Mouse (Mus musculus) embryonic facial prominence, embryonic 14.5 days (tissue): ENCODE measurements at regions not wholly inside any gene's neighbourhood (a gene's known extent, or its start where the extent isn't known, plus 50 kb on each side); places are given as distances from the start of the nearest gene placed in this dataset.

Experiments
- ATAC-seq: fragments of 200-750 bp; cut with Nextera tagmentation; 2 replicates; pipeline ENCODE4 v1.8.0; 2017; ENCODE audit warnings: low read depth, moderate number of reproducible peaks, moderate TSS enrichment
- DNase-seq: peaks from one replicate; pipeline ENCODE4 v3.0.0-alpha.2; 2015; ENCODE audit warnings: low spot score
- H3K27ac ChIP-seq: fragments of 300-500 bp; sonication (generic); replicated peaks from 2 replicates; pipeline ENCODE4 v1.5.1; 2014; ENCODE audit warnings: low read depth, mild to moderate bottlenecking, low read length, moderate library complexity
- H3K27me3 ChIP-seq: fragments of 300-500 bp; sonication (generic); replicated peaks from 2 replicates; pipeline ENCODE4 v1.6.1; 2014; ENCODE audit warnings: low read length; ENCODE audit not compliant: control insufficient read depth, insufficient read depth
- H3K36me3 ChIP-seq: fragments of 300-500 bp; sonication (generic); 2 replicates; pipeline ENCODE4 v1.6.1; 2014; ENCODE audit warnings: low read length, mixed read lengths; ENCODE audit not compliant: control insufficient read depth, insufficient read depth
- H3K4me1 ChIP-seq: fragments of 300-500 bp; sonication (generic); 2 replicates; pipeline ENCODE4 v1.6.1; 2014; ENCODE audit warnings: antibody characterized with exemption, low read length; ENCODE audit not compliant: control insufficient read depth, insufficient read depth
- H3K4me2 ChIP-seq: fragments of 300-500 bp; sonication (generic); 2 replicates; pipeline ENCODE4 v1.6.1; 2014; ENCODE audit warnings: low read depth, mild to moderate bottlenecking, low read length, moderate library complexity, mixed read lengths
- H3K4me3 ChIP-seq: fragments of 300-500 bp; sonication (generic); 2 replicates; pipeline ENCODE4 v1.5.1; 2014; ENCODE audit warnings: low read depth, mild to moderate bottlenecking, low read length
- H3K9ac ChIP-seq: fragments of 300-500 bp; sonication (generic); 2 replicates; pipeline ENCODE4 v1.6.1; 2014; ENCODE audit warnings: low read depth, mild to moderate bottlenecking, low read length, moderate library complexity, mixed read lengths
- H3K9me3 ChIP-seq: fragments of 300-500 bp; sonication (generic); 2 replicates; pipeline ENCODE4 v1.6.1; 2016; ENCODE audit warnings: low read length; ENCODE audit not compliant: control insufficient read depth
- WGBS: fragments of 180-500 bp; shearing (Covaris S2); extraction: QIAGEN DNeasy Blood & Tissue Kit; methylation state at CpG from one replicate; pipeline ENCODE4 v1.1.7; 2014; 5-methylcytosine and 5-hydroxymethylcytosine counted together

DNA sequence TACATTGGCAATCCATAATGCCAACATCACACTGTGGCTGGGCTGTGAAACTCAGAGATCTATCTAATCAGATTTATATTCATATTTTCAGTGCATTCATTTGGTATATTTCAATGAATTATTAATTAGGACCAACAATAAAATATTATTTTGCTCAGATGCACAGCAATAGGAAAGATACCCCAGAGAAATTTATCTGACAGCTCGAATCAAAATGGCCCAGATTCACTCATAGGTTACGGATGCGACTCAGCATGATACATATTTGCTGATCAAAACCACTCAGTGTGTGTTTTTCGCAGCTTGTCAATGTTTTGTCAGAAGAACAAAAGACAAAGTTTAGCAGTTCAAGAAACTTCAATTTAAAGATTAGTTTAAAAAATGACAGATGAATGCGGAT lies 1060.6 kb upstream of the Adgrl2 start:
- Histone ChIP-seq H3K36me3 (no peaks in the 10 kb centered on the region), H3K9ac (no peak overlapping the region), H3K27me3 (no peaks in the 10 kb centered on the region), H3K9me3 (no peaks in the 10 kb centered on the region), H3K4me2 (no peak overlapping the region), H3K4me3 (no peak overlapping the region), H3K27ac (no peak overlapping the region), H3K4me1 (no peaks in the 10 kb centered on the region)
- peak; percentile 50; the same call in 1 of the 2 replicates for ATAC-seq
- 87% methylated on average over 5 of the region's 5 CpGs for WGBS
- peak; percentile 24 for DNase-seq

DNA sequence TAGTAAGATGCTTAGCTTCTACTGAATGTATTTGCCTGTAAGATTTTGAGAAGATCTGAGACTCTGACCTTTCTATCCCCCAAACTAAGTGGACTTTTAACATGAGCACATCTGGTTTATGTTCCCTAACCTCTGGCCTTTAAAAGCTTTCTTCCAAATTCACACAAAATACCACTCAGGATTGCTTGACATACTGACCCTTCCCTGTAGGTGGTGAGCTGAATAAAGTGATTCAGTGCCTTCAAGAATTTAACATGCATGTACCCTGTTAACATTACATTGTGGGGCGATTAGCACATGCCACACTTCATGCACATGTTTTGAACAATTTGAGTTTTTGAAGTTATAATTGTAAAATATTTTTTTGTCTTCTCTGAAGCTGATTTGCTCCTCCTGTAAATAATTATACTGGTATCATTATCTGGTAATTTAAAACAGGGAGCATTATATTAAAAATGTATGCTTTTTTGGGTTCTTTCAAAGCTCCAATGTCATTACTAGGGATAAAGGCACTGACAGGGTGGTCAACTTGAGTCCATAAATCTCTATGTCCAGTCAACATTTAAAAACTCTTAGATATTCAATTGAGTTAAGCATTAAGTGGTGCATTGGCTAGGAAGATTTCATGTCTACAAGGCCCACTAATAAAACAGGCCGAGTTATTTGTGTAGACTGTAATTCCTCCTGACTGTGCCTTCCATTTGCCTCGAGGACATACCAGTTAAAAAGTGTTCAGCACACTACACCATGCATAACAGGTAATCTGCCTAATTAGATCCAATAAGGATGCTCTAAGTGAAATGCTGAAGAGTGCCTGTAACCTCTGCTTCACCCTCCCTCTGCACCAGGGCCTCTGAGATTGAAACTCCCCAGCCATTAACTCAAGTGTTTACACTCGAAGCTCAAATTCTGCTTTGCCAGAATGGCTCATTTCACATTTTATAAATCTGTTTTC lies 1059.8 kb upstream of the Adgrl2 start:
- Histone ChIP-seq H3K27ac (no peak overlapping the region), H3K4me2 (no peak overlapping the region), H3K4me3 (no peak overlapping the region), H3K27me3 (no peaks in the 10 kb centered on the region), H3K9me3 (no peaks in the 10 kb centered on the region), H3K36me3 (no peaks in the 10 kb centered on the region), H3K9ac (no peak overlapping the region), H3K4me1 (no peaks in the 10 kb centered on the region)
- ATAC-seq = peak; percentile 92
- peak; percentile 40 for DNase-seq
- WGBS = 26% methylated on average over 4 of the region's 4 CpGs
